Mouse (Mus musculus): ENCODE measurements around the gene Gm20517.

Gene Gm20517

DNA sequence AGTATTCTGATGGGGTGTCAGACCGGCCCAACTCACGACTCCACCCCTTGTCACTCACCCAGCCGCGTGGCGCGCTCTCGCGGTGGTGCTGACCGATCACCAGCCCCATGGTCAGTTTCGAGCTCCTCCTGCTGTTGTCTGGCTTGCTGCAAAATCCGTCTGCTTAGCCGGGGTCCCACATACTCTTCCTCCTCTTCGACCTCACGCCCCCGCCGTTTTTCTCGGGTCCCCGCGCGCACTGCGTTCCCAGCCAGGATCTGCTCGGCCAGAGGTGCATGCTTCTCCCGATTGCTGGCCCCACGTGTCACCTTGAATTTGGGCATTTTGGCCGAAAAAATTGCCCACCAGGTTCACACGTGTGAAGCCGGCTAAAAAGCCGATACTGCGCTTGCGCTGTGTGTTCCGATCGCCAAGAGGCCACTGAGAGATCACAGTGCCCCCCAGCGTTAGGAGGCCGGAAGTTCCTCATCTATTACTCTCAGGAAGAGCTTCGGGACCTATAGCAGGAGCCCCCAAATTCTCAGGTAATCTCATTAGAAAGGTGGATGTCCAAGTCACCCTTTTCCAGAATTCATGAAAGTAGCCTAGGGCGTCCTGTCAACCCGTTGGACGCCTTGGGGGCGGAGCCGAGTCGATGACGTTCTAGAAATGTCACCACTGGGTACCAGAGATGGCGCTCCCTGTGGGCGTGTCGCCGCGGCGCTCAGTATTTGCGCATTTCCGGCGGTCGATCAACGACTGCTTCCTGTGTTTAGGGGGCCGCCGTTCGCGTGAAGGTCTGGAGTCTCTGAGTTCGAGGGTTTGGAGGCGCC, at the start of gene Gm20517, which contains the start of the genes Bysl and Med20:
Gene Gm20517 (plus strand): TSS at position 741 of the 812 bp plus-strand sequence.
Gene Bysl (minus strand): TSS at position 644 of the 812 bp plus-strand sequence.
Gene Med20 (plus strand): TSS at position 734 of the 812 bp plus-strand sequence.
- peak; percentile 93 to 96 for DNase-seq (ENCODE audit: low spot score in 2 of 2)

DNA sequence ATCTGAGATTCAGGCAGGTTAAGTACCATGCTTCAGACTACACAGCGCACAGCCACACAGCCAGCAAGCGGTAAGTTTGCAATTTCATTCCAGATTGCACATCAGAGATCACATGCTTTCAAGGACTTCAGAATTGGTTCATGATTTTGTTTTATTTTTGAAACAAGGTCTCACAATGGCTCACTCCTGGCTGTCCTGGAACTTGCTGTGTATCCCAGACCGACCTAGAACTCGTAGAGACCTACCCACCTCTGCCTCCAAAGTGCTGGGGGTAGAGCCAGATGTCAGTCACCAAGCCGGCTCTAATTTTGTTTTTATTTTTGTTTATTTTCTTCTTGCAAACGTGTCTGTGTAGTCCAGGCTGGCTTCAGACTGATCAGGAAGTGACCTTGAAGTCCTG, 48.5 kb upstream of the Gm20517 start:
- no peak for DNase-seq (ENCODE audit: low spot score in 2 of 2)

DNA sequence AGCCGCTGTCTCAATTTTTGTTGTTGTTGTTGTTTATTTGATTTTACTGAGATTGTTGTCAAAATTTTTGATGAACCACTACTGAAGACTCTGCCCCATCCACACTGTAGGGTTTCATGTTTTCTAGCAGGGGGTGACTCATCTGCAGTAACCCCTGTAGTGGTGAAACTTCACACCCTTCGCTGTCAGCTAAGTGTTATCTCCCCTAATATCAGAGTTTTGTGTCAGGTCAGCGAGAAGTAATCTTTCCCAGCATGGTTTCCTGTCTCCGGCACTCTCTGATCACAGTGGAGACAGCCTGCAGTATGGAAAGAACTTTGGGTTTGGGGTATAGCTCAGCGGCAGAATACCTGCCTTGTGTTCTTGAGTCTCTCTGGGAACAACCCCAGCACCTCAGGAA, 46.8 kb upstream of the Gm20517 start:
- DNase-seq (ENCODE audit: low spot score in 2 of 2), result no peak

DNA sequence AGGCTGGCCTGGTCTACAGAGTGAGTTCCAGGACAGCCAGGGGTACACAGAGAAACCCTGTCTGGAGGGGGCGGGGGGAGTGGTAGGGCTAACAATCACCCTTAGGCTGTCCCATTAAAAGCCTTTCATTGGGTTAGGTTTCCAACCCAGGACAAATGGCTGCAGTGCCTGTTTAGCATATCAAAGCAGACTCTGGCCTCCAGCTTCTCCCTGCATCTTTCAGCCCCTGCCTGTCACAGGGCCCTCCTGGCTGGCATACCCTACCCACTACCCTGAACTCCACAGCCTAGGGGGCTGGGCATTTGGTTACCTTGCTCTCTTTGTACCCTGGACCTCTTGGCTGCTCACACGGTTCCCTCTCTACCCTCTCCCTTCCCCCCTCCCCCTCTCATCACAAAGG, 45.3 kb upstream of the Gm20517 start:
- DNase-seq (ENCODE audit: low spot score in 2 of 2), result no peak

DNA sequence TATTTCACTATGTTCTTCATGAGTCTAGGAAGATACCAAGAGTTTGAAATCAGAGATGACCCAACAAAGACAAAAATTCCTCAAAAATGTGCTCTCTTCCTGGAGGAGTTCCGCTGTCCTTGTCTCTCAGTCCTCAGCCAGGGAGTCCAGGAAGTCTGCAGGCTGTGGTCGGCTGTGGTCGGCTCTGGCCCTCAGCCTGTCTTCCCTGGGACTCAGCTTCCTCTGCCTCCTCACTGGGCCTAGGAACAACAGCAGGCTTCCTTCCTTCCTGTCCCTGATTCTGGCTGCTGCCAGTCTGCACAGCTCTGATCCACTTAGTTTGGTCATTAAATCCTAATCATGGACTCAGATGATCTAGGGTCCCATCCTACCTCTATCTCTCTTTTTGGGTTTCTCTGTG, 44.1 kb upstream of the Gm20517 start:
- no peak for DNase-seq (ENCODE audit: low spot score in 2 of 2)

DNA sequence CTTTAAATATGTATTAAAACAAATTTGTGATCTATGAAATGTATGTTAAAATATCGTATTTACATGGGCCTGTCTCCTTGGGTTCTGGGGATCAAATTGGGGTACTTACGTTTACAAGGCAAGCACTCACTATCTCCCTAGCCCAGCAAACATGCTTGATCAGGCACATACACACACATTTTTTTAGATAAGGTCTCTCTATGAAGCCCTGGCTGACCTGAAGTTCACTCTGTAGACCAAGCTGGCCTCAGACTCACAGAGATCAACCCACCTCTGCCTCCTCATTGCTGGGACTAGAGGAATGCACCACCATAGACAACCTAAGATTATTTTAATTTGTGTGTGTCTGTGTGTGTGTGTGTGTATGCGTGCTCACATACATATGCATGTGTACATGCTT, 43.0 kb upstream of the Gm20517 start:
- DNase-seq (ENCODE audit: low spot score in 2 of 2), result no peak

DNA sequence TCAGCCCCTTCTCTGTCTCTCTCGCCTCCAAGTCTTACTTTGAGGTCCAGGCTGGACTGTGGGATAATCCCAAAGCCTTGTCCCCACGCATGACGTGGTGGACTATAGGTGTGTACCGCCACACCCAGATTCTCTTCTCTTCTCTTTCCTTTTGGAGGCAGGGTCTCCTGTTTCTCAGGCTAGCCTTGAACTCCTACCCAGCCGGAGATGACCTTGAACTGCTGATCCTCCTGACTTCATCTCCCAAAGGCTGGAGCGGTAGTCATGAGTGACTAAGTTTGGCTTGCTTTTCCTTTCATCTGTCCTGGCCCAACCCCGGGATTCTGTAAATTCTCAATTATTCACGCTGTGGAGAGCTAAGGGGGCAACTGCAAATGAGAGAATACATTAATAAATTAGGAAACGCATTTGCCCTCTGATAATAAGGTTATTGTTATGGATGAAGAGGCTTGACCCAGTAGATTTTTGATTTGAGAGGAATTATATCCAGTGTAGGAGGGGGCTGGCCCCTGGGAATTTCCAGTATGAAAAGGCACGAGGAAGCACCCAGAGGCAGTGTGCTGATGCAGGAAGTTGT, 42.4 kb upstream of the Gm20517 start:
- DNase-seq (ENCODE audit: low spot score in 2 of 2), result no peak

DNA sequence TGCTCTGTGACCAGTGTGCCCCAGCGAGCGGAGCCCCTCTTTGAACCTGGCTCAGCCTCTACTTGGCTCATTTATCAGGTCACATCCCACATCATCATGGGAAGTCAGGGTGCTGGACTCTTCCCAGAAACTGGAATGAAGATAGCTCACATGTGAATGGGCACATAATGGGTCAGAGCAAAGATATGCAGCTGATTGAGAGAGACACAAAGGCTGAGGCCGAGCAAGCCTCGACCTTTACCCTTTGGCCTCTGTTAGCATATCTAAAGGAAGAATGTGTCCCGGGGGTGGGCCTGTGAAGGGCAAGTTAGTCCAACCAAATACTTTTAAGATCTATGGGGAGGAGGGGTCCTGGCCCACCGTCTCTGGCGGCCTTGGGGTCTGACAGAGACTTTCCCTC, 39.8 kb upstream of the Gm20517 start:
- no peak for DNase-seq (ENCODE audit: low spot score in 2 of 2)

DNA sequence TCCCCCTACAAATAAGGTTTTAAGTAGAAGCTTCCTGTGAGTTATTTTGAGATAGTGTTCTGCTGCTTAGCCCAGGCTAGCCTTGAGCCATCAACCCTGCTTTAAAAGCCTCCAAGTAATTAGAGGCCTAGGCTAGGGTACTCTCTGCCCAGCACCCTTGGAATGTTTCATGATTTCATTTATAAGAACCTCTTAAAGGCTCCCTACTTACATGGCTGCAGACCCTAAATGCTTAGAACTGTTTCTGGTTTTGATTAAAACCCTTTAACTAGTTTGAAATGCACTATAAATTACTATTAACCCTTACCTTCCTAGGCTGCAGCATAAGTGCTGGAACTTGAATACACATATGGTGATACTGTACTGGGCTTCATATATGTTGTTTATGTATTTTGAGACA, 39.0 kb upstream of the Gm20517 start:
- DNase-seq (ENCODE audit: low spot score in 2 of 2), result no peak

DNA sequence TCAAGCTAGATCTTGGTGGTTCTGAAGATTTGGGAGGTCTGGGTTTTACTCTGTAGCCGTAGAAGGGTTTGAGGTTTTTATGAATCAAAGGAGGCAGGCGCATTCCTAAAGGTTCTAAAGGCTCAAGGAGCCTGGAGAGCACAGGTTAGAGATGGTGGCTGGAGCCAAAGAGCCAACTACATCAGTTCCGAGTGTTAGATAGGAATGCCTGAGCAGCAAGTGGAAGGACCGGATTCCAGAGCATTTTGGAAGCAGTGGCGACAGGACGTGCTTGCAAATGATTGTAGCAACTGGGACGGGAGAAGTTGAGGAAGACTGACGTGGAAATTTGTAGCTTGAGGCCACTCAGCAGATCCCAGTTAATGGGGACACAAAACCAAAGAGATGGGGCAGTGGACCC, 37.4 kb upstream of the Gm20517 start:
- no peak for DNase-seq (ENCODE audit: low spot score in 2 of 2)

DNA sequence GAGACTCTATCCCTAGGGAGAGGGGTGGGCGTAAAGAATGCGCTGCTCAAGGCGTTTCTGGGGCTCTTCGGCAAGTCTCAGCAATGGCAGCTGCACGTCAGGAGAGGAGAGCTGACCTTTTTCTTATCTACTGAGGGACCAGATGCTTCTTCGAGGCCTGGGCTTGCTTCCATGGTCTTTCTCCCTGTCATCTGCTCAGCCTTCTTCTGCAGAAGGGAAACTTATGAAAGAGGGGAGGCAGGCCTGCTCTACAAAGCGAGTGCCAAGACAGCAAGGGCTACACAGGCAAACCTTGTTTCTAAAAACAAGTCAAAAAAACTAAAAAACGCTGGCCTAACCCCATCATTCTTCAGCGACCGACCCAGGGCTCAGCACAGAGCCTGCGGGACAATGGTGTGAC, 36.6 kb upstream of the Gm20517 start:
- DNase-seq (ENCODE audit: low spot score in 2 of 2), result no peak

DNA sequence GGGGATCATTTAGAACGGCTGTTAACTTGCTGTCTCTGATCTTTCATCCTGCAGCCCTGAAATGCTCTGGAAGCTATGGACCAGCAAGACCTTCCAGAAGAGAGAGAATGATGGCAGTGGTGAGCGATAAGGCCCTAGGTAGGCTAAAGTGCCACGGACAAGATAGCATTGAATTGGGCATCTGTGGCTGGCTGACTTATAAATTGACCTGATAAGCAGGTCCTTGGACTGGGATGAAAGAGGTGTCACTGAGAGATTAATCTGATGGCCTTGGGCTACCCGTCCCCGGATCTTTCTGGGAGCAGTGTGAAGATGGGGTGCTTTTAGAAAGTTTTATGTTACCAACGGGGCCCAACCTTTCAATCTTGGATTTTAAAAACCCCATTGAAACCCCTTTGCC, 32.7 kb upstream of the Gm20517 start:
- no peak for DNase-seq (ENCODE audit: low spot score in 2 of 2)

DNA sequence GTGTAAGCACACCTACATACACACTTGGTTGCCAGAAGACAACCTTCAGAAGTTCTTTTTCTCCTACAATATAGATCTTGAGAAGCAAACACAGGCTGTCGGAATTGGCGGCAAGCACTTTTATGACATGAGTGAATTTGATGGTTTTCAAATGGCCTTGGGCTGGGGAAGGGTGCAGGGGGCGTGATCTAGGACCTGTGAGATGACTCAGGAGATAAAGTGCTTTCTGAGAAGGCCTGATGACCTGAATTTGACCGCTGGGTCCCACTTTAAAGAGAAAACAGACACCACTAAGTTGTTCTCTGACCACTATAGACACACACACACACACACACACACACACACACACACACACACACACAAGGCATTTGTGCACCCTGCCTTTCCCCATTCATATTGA, 30.4 kb upstream of the Gm20517 start:
- no peak for DNase-seq (ENCODE audit: low spot score in 2 of 2)

DNA sequence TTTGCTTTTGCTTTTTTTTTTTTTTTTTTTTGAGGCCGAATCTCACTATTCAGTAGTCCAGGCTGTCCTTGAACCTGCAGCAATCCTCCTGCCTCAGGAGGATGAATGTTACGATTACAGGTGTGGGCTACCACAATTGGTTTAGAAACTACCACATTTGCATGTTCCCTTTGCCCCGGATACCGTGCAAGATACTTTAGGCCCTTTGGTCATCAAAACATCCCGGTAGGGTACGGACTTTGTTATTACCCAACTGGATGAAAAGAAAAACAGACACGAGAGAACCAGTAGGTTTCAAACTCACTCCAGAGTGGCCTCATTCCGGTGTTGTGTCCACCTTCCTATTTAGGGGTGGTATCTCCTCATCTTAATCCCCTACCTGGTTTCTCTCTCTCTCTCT, 22.9 kb upstream of the Gm20517 start:
- no peak for DNase-seq (ENCODE audit: low spot score in 2 of 2)

DNA sequence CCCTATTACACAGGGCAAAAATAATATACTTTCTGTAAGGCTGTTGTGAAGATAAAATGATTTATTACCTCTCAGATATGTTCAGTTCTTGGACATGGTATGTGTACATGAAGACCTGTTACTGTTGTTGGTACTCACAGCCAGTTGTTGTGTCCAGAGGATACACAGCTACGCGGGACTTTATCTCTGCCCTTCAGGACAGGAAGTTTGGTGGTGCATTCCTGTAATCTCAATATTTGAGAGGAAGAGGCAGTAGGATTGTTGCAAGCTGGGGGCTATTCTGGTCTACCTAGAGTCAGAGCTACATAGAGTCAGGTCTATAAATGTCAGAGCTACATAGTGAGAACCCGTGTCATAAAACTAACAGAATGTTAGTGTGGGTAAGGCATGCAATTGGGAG, 20.3 kb upstream of the Gm20517 start:
- no peak for DNase-seq (ENCODE audit: low spot score in 2 of 2)

DNA sequence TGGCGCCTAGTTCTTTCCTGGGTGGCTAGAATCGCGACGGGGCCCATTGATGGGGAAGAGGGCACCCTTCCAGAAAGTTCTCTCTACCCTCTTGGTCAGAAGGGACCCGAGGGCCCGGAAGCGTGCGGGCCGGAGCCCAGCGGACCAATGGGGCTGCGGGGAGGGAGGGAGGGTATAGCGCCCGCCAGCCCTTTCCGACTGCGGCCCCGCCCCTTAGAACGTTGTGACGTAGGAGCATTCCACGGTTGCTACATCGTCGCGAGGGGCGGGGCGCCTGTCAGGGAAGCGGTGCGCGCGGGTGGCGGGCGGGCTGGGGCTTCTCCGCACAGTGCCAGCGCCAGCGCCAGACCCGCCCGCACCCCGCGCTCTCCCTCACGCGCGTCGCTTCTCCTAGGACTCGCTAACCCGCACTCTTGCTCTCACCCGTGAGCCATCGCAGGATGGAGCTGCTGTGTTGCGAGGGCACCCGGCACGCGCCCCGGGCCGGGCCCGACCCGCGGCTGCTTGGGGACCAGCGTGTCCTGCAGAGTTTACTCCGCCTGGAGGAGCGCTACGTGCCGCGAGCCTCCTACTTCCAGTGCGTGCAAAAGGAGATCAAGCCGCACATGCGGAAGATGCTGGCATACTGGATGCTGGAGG, 18.1 kb upstream of the Gm20517 start:
- peak; percentile 66 to 84 for DNase-seq (ENCODE audit: low spot score in 2 of 2)

DNA sequence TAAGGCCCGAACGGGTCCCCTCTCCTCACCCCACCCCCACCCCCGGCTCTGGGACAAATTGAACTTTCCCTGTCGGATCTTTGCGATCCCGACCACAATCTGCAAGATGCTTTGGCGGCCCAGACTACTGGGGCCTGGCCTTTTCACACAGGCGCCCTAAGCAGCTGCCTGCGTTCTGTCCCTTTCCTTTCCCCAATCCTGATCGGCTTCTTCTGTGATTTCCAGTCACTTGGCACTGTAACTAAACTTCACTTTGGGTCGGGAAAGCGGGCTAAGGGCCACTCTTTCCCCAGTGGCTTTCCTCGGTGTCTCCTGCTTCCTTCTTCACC, 17.6 kb upstream of the Gm20517 start:
- DNase-seq (ENCODE audit: low spot score in 2 of 2), result no peak

DNA sequence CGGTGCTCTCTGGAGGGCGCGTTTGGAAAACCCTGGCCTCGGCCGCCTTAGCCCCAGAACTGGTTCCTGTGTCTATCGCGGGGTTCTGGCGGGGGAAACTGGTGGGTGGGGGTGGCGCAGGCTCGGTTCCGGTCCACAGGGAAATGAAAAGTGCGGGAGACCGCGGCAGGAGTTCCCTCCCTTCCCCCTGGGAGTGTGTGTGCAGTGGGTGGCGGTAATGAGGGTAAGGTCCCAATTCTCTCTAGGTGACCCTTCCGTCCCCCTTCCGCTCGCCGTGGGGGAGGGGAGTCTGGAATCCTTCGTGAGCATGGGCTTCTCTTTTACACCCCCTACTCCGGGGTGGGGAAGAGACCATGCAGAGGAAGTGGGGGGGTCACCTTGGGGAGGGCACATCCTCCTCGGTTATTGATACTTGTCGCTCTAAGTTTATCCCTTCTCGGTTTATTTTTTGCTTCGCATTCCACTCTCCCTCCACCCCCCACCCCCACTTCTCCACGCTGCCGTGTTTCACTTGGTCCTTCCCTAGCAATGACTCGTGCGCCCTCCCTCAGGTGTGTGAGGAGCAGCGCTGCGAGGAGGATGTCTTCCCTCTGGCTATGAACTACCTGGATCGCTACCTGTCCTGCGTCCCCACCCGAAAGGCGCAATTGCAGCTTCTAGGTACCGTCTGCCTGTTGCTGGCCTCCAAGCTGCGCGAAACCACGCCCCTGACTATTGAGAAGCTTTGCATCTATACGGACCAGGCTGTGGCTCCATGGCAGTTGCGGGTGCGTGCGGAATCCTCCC, 17.0 kb upstream of the Gm20517 start:
- no peak for DNase-seq (ENCODE audit: low spot score in 2 of 2)

DNA sequence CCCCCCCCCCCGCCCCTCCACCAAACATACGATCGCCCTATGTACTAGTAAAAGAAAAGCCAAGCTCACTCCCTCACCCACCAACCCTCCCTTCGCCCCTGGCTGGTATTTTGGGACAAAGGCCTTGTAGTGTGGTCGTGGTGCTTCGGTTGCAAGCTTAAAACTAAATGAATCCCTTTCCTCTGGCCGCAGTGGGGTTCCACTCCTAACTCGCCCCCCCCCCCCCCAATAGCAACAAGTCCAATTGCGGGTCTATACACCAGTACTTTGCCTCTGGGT, 16.5 kb upstream of the Gm20517 start:
- no peak for DNase-seq (ENCODE audit: low spot score in 2 of 2)

DNA sequence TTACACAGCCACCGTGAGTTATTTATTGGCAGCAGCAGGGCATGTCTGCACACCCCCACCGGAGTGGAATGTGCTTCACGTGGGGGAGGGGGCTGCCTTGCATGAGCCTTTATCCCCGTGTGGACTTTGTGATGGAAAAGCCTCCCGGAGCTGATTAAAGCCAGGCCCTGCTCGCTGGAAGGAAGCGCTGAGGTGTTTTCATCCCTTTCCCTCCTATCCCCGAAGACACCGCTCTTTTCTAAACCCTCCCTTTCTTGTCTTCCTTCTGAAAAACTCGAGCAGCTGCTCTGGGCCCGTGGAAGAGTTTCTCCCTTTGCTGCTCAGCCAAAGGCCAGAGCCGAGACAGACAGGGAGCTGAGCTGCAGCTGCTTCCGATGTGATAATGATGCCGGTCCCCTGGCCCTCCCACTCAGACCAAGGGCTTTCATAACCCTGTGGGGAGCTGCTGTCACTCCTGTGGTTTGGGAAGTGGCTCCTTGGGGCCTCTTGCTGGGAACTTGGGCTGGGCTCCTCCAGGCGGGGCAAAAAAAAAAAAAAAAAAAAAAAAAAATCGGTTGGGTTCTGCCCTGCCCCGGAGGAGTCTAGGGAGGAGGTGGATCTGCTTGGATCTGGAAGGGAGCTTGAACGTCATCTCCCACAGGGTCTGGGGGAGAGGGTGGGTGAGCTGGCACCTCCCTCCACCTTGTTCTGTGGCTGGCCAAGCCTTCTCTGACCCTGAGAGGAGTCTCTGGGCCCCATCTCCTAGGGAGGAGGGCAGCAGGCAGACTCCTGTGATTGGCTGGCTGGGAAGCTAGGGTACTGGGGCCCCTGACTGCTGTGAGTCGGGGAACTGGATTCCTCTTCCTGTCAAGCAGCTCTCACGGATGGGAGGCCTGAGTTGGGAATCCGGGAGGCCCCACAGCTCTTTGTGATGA, 15.9 kb upstream of the Gm20517 start:
- DNase-seq (ENCODE audit: low spot score in 2 of 2), result no peak

DNA sequence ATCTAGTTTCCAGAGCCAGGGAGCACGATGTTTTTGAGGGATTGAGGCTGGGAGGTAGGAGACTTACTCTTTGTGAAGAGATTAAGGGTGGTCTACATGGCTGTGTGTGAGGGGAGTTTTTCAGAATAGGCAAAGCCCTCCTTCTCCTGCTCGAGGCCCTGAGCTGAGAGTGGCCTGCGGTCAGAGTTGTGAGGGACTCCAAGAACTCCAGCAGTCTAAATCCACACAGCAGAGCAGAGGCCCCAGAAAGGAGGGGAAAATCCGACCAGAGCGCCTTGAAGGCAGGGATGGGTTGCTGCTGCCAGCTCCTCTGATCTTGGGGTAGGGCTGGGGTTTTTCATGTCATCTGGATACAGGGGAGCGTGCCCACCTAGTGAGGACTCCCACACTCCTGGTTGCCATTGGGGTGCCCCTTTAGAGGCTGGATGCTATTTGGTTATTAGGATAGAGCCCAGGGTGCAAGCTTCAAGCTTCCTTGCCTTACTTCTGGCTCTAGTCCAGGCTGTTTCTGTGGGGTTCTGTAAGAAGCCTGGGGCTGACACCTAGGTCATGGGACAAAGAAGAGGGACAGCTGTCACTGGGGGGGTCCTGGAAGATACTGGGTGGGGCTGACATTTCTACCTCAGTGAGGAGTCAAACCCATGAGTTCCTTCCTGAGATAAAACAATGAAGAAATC, 15.1 kb upstream of the Gm20517 start:
- no peak for DNase-seq (ENCODE audit: low spot score in 2 of 2)
